Mouse (Mus musculus): Measurements from ENCODE around the gene Pclo. TPM values are rescaled to one million over a fixed set of nuclear protein-coding genes. Genes with fewer than 3 reads are reported as not detected.
"Not testable (repeated sequence)": the region's sequence is repeated elsewhere in the genome, so short reads cannot be mapped to it uniquely, and the experiment has no call there.

Gene Pclo
- total RNA-seq, 4 experiments from 2014 or later, result 109 to 150 (median 124) TPM

DNA sequence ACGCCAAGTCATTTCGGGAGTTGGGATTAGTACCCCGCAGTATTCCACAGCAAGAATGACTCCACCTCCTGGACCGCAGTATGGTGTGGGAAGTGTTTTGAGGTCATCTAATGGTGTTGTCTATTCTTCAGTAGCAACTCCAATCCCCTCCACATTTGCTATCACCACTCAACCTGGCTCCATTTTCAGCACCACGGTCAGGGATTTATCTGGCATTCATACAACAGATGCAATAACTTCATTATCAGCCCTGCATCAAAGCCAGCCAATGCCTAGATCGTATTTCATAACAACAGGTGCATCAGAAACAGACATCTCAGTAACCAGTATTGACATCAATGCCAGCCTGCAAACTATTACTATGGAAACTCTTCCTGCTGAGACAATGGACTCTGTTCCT lies 165.7 kb downstream of the Pclo start:
- DNase-seq (ENCODE audit: low spot score in 2 of 2), result no peak

DNA sequence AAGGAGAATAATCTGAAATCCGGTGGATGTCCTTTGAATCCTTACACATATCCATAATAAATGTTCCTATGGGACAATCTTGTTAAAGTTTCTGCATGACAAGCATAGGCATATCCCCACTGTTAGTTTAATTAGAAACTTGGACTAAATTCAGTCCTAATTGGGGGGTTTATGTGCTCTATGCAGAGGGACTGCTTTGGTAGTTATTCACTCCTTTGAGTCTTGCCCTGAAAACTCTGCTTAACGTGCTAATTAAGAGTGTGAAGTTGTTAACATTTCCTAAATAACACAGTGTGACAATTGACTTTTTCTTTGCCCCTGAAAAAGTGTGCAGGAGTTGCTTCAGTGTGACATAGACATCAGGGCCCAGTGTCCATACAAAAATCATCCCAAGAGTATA lies 177.3 kb downstream of the Pclo start:
- DNase-seq (ENCODE audit: low spot score in 2 of 2), result no peak

DNA sequence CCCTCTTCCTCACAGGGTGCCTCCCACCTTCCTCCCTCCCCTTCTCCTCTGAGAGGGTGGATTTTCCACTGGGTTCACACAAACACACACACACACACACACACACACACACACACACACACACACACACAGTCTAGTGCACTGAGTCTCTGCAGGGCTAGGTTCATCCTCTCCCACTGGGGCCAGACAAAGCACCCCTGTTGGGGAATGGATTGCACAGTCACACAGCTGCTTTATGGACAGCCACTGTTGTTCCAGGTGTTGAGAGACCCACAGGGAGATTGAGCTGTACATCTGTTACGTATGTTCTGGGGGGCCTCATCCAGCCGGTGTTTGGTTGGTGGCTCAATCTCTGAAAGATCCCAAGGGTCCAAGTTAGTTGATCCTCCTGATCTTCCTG lies 182.0 kb downstream of the Pclo start:
- no peak for DNase-seq (ENCODE audit: low spot score in 2 of 2)

GRCm38 (mm10) chr5:14700900-14701299 lies 186.2 kb downstream of the Pclo start:
- DNase-seq (ENCODE audit: low spot score in 2 of 2), result no peak

DNA sequence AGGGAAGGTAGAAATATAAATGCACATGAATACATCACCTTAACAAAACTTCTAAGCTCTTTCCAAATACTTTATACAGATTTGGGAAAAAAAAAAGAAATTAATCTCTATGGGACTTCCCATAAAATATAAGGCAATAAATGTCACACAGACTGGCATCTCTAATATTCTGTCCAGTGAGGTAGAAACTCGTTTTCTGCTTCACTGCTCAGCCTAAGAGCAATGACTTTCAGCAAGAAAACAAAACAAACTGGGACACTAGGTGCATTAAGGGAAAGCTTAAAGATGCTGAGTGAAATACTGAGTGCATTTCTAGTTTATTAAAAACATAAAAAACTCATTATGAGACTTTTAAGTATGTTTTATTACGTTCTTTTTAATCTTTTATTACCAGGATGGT lies 190.7 kb downstream of the Pclo start:
- DNase-seq (ENCODE audit: low spot score in 2 of 2), result no peak

- no peak for DNase-seq (ENCODE audit: low spot score in 2 of 2)
These were observed 192.6 kb downstream of the Pclo start for GRCm38 (mm10) chr5:14707311-14707710.

DNA sequence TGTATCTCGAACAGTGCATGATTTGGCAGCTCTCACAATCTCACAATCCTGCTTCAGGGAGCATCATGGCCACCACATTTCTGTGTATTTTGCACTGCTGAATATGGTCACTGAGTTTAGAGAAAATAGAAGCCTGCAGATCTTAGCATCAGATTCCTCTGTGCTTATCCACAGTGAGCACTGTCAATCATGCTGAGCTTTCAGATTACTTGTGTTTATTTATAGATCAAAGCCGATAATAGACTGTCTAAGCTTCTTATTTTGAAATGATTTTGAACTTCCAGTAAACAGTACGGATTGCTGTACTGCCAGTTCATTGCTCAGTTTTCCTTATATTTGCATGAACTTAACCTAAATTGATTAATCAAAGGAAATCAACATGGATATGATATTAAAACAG lies 208.9 kb downstream of the Pclo start:
- no peak for DNase-seq (ENCODE audit: low spot score in 2 of 2)

DNA sequence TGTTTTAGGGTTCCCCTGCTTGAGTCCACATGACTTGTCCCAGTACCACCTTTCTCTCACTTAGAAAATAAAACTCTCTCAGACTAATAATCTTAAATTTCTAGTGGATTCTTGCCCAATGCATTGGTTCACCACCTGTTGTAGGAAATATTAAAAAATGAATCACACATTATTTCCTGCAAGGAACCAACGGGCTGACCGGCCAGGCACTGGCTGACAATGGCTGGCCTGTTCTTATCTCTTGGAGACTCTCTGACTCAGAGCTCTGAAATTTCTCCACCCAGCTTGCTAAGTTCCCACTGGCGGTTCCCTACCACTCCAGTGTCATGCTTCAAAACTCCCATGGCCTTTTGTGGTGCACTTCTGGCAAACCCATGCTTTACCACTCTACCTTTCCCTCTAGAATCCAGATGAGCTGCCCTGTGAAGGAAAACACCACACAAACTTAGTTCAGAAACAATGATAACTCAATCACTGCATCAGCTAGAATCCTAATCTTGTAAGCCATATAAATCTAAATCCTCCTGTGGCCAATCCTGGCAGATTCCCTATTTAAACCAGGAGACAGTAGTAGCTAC lies 214.0 kb downstream of the Pclo start:
- no peak for DNase-seq (ENCODE audit: low spot score in 2 of 2)

GRCm38 (mm10) chr5:14750882-14751281 lies 236.2 kb downstream of the Pclo start:
- no peak for DNase-seq (ENCODE audit: low spot score in 2 of 2)

DNA sequence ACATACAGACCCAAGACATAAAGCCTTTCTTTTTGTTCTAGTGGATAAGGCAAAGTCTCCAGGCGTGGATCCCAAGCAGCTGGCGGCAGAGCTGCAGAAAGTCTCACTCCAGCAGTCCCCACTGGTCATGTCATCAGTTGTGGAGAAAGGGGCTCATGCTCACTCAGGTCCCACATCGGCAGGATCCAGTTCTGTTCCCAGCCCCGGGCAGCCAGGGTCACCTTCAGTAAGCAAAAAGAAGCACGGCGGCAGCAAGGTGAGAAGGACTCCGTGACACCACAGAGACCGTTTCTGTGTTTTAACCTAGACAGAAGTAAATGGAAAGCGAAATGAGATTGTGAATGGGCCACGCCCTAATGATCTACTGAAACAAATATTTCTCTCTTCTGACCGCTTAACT lies 252.0 kb downstream of the Pclo start:
- no peak for DNase-seq (ENCODE audit: low spot score in 2 of 2)

DNA sequence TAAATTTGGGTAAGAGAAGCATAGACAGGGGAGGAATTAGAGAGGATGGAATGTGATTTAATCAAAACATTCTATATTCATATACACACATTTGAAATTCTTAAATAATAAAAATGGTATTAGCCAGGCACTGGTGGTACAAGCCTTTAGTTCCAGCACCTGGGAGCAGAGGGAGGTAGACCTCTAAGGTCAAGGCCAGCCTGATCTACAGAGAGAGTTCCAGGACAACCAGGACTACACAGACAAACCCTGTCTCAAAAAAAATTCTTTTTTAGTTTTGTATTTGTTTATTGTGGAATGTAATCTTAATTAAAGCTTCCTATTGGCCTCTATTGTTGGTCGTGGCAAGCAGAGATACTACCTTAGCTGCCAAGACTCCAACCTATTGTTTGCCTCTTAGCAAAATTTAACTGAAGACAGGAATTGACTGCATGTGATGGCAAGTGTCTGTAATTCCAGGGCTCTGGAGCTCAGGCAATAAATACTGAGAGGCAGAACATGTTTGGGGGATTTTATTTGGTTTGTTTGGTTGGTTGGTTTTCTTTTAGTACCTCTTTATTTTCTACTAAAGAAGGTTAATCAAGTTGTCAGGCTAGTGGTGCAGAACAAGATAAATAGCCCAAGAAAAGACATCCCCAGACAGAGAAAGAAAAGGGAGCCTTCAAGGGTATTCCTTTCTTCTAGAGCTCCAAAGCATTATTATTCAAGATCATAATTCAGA lies 267.8 kb downstream of the Pclo start:
- no peak for DNase-seq (ENCODE audit: low spot score in 2 of 2)

GRCm38 (mm10) chr5:14793891-14794290 lies 279.2 kb downstream of the Pclo start:
- no peak for DNase-seq (ENCODE audit: low spot score in 2 of 2)

- DNase-seq (ENCODE audit: low spot score in 2 of 2), result no peak
These were observed 292.4 kb downstream of the Pclo start for GRCm38 (mm10) chr5:14807136-14807535.

GRCm38 (mm10) chr5:14833165-14833860 lies 318.6 kb downstream of the Pclo start:
- peak in 1 of 2 experiments; percentile 37 for DNase-seq (ENCODE audit: low spot score in 2 of 2)

DNA sequence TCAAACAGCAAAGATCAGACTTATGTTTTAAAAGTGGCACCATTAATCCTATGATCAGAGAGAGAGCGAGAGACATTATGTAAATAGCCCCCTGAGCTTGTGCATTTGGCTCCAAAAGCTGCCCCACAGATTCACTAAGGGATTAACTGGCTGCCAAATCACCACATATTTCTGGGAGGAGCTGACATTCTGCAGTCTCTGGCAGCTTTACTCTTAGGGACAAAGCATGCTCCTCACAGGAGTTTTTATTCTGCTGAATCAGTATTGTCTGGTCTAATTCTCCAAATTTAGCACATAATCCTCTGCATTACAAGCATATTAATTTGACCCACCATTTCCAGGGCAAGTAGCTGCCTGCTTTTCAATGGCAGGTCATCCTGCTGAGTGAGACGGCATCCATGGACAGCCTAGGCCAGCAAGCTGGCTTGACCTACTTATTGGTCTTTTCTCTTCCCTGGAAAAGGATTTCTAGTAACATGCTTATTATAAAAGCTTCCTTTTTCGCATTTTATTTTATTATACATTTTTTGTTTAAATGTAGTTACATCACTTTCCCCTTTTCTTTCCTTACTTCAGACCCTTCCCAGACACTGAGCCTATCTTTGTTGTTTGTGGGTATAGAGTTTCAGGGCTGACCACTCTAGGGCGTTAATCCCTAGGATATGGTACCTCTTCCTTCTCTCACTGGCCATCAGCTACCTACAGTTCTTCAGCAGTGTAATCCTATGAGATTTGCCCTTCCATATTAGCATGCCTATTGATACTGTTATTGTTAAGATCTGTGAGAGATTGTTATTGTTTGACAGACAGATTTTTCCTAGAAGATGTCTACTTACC lies 319.7 kb downstream of the Pclo start:
- DNase-seq (ENCODE audit: low spot score in 2 of 2), result no peak

- no peak for DNase-seq (ENCODE audit: low spot score in 2 of 2)
These were observed 338.9 kb downstream of the Pclo start for GRCm38 (mm10) chr5:14853650-14854049.

- DNase-seq (ENCODE audit: low spot score in 2 of 2), result not testable (repeated sequence)
These were observed 370.6 kb downstream of the Pclo start for GRCm38 (mm10) chr5:14885291-14885690.

- DNase-seq (ENCODE audit: low spot score in 2 of 2), result no peak
These were observed 377.5 kb downstream of the Pclo start for GRCm38 (mm10) chr5:14892242-14892641.

DNA sequence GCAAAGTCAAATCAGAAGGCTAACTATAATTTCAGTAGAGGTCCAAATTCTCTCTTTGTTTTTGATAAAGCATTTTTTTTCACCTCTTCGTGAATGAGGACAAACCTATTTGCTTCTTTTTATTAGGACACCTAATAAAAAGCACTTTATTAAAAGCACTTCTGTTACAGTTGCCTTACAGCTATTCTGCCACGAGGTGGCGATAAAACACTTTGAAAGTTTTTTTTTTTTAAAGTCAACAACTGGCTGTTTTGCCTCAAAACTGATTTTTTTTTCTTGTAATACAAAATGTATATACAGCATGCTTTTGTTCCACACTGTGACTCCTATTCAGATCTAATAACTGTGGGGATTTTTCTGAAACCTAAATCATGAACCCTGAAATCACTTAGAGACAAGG lies 388.8 kb downstream of the Pclo start:
- DNase-seq (ENCODE audit: low spot score in 2 of 2), result not testable (repeated sequence)
